Mouse (Mus musculus) intestine, embryonic 16.5 days (tissue): ENCODE data around the gene Dusp6. TPM values are rescaled to one million over a fixed set of nuclear protein-coding genes. Genes with fewer than 3 reads are reported as not detected.

ENCODE experiments used
- ATAC-seq: fragments of 200-750 bp; cut with Nextera tagmentation; 2 replicates; pipeline ENCODE4 v1.8.0; 2017; ENCODE audit warnings: moderate TSS enrichment, moderate library complexity
- H3K27ac ChIP-seq: fragments of 300-500 bp; sonication (generic); 2 replicates; pipeline ENCODE4 v1.5.1; 2014; ENCODE audit warnings: mild to moderate bottlenecking, low read length
- H3K27me3 ChIP-seq: fragments of 300-500 bp; sonication (generic); replicated peaks from 2 replicates; pipeline ENCODE4 v1.6.1; 2014; ENCODE audit warnings: low read length, control low read depth, mixed read lengths; ENCODE audit not compliant: control insufficient read depth, insufficient read depth
- H3K36me3 ChIP-seq: fragments of 300-500 bp; sonication (generic); 2 replicates; pipeline ENCODE4 v1.6.1; 2014; ENCODE audit warnings: low read length, control low read depth; ENCODE audit not compliant: control insufficient read depth, insufficient read depth
- H3K4me1 ChIP-seq: fragments of 300-500 bp; sonication (generic); 2 replicates; pipeline ENCODE4 v1.6.1; 2014; ENCODE audit warnings: low read length, control low read depth, mixed read lengths; ENCODE audit not compliant: control insufficient read depth, insufficient read depth
- H3K4me2 ChIP-seq: fragments of 300-500 bp; sonication (generic); 2 replicates; pipeline ENCODE4 v1.6.1; 2014; ENCODE audit warnings: low read depth, low read length, control low read depth
- H3K4me3 ChIP-seq: fragments of 300-500 bp; sonication (generic); 2 replicates; pipeline ENCODE4 v1.5.1; 2014; ENCODE audit warnings: mild to moderate bottlenecking, low read length
- H3K9ac ChIP-seq: fragments of 300-500 bp; sonication (generic); 2 replicates; pipeline ENCODE4 v1.6.1; 2014; ENCODE audit warnings: low read depth, low read length
- H3K9me3 ChIP-seq: fragments of 300-500 bp; sonication (generic); 2 replicates; pipeline ENCODE4 v1.6.1; 2016; ENCODE audit warnings: low read length, control low read depth; ENCODE audit not compliant: control insufficient read depth
- WGBS: fragments of 180-500 bp; shearing (Covaris S2); extraction: QIAGEN DNeasy Blood & Tissue Kit; methylation state at CpG from one replicate; pipeline ENCODE4 v1.1.7; 2014; 5-methylcytosine and 5-hydroxymethylcytosine counted together
- polyA plus RNA-seq: library from polyadenylated mRNA; unstranded; fragments of >200 nt; fragmentation: Nextera tagmentation; extraction: Ambion mirVana; gene quantifications from 2 replicates; pipeline ENCODE4 v1.2.1, GENCODE M21; 2015

Gene Dusp6
- polyA plus RNA-seq, 1 experiment from 2014 or later = 37.2 TPM

DNA sequence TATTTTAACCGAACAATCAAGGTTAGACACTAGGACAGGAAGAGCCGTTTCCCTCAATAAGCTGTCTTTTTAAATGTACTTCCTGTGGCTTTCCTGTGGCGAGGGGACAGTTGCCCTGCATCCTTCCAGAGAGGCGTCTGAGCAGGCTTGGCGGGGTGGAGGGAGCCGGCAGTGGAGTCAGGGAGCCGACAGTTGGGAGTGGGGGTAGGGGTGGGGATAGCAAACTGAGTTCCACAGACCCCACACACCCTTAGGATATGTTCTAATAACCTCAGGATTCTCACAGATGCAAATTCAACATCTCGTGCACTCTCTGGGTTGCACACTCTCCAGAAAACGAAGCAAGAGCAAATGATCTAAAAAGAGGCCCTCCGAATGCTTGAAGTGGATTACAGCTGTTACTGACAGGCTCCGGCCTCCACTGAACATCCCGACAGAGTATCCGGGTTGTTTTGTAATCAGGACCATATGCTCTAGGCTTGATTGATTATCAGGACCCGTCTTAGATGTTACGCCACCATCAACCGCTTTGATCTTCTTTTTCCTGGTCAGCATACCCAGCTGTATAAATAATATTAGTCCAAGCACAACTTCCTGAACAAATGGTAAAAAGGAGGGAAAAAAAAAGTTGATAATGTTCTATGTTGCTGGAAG is 33.9 kb upstream of the Dusp6 start:
- Histone ChIP-seq H3K27me3 (no peaks in the 10 kb centered on the region), H3K36me3 (no peaks in the 10 kb centered on the region), H3K4me1 (peaks cover 19% of the 10 kb centered on the region), H3K9me3 (no peaks in the 10 kb centered on the region), H3K9ac (no peak overlapping the region), H3K27ac (peak overlapping the region; percentile 35; the same call in 1 of the 2 replicates), H3K4me3 (no peak overlapping the region), H3K4me2 (0 out of 2 replicates have a peak overlapping the region, but pooled peaks have one; percentile 20)
- 23% methylated on average over 16 of the region's 16 CpGs for WGBS
- ATAC-seq = peak; percentile 32; the same call in 1 of the 2 replicates

DNA sequence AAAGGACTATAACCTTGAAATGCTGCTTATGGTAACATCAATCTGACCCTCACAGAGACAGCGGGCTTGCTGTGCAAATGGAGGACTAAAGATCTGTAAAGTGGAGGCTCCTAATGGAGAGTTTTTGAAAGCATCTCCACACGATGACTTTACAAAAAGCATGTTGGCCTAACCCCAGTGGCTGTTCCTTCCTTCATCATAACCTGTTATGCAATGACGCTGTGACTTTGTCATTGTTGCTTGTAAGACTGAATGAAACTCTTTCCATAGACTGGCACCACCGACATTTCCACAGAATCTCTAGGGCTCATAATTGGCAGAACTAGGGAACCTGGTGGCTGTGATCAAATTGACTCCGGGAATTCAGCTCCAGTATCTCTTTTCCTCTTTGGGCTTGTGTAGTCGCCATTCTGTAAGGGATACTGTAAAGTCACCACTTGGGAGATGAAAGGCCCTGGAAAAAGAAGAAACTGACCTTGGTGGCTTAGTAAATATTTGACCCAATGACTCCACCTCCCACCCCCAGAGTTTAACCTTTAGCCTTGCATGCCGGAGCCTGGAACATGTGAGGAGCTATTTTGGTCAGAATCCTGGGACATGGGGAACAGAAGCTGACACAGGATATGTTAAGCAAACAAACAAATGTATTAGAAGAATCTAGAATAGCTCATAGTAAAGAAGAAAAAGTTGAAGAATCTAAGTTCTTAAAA is 30.4 kb upstream of the Dusp6 start:
- peak; percentile 33; the same call in 1 of the 2 replicates for ATAC-seq
- Histone ChIP-seq H3K4me1 (peaks cover 17% of the 10 kb centered on the region), H3K36me3 (no peaks in the 10 kb centered on the region), H3K4me3 (no peak overlapping the region), H3K9ac (no peak overlapping the region), H3K27ac (peak overlapping the region; percentile 19; the same call in 1 of the 2 replicates), H3K9me3 (no peaks in the 10 kb centered on the region), H3K4me2 (no peak overlapping the region), H3K27me3 (no peaks in the 10 kb centered on the region)
- 63% methylated on average over 7 of the region's 7 CpGs for WGBS

DNA sequence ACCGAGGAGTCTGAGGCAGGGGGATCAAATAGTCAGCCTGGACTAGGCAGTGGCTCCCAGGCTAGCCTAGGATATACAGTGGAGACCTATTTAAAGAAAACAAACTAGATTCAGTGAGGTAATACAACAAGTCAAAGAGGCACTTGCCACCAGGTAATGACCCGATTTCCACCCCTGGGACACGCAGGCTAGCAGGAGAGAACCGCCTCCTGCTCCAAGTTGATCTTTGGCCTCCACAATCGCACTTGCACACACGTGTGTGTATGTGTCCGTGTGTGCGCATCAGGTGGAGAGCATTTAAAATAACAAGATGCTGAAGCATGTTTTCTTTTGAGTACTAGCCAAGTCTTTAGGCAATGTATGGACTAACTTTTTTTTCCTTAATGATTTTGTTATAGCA is 28.7 kb upstream of the Dusp6 start:
- no peak for ATAC-seq

DNA sequence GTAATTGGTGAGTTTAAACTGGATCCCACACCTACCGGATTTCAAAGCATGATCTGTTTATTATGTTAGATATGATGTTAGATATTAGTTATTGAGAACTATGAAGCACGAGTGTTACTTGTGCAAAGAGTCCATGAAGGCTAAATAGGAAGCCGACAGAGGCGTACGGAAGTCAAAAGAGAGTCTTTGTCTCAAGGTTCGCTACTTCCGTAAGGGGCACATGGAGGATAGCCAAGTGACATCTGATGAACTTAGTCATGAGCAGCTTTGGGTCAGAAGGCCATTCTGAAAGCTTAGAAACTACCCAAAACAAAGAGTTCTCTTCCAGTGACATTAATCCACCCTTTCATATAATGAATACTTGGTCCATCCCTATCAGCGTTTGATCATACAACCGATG is 27.9 kb upstream of the Dusp6 start:
- WGBS = 91% methylated on average over 9 of the region's 9 CpGs

More for the DNA sequence above, 28.7 kb upstream of the Dusp6 start:
- Histone ChIP-seq H3K4me1 (0 out of 2 replicates have a peak, but pooled peaks cover 3% of the 10 kb centered on the region), H3K27ac (no peak overlapping the region), H3K36me3 (no peaks in the 10 kb centered on the region), H3K9ac (no peak overlapping the region), H3K4me2 (no peak overlapping the region), H3K27me3 (no peaks in the 10 kb centered on the region), H3K4me3 (no peak overlapping the region), H3K9me3 (no peaks in the 10 kb centered on the region)
- 84% methylated on average over 8 of the region's 8 CpGs for WGBS

DNA sequence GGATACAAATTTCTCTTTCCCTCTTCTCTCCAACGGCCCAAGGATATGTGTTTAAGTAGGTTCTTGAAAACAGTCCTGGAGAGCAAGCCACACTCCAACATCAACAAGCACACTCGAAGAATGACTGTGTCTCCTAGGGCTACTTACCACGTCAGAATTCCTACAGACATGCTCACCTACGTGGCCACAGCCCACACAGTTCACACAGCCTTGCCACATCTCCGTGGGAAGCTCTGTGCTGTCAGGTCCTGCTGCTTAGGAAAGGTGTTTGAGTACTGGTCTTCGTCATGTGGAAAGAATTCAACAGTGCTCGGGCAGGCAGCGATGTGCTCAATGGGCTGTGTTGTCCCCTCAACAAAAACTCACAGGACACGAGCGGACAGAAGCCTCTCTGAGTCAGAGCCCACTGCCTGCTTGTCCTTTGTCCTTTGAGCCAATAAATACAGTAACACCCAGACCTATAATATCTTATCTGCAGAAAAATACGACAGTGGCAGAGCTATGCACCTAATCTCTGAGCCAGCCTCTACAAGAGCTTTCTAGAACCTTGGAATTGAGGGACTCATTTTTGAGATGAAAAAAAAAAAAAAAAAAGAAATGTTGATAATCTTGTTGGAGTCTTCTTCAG is 25.7 kb upstream of the Dusp6 start:
- peak overlapping the region; percentile 14; the same call in 1 of the 2 replicates for H3K27ac ChIP-seq
- no peak overlapping the region for H3K4me3 ChIP-seq
- peaks cover 9% of the 10 kb centered on the region for H3K4me1 ChIP-seq
- H3K9ac ChIP-seq = no peak overlapping the region
- H3K27me3 ChIP-seq = no peaks in the 10 kb centered on the region
- 57% methylated on average over 11 of the region's 11 CpGs for WGBS
- peak; percentile 76 for ATAC-seq
- no peaks in the 10 kb centered on the region for H3K36me3 ChIP-seq
- peak overlapping the region; percentile 28; the same call in 1 of the 2 replicates for H3K4me2 ChIP-seq
- no peaks in the 10 kb centered on the region for H3K9me3 ChIP-seq

More for the DNA sequence above, 27.9 kb upstream of the Dusp6 start:
- no peak for ATAC-seq
- Histone ChIP-seq H3K36me3 (no peaks in the 10 kb centered on the region), H3K4me3 (no peak overlapping the region), H3K9ac (no peak overlapping the region), H3K27ac (no peak overlapping the region), H3K4me2 (no peak overlapping the region), H3K4me1 (no peaks in the 10 kb centered on the region), H3K27me3 (no peaks in the 10 kb centered on the region), H3K9me3 (no peaks in the 10 kb centered on the region)

DNA sequence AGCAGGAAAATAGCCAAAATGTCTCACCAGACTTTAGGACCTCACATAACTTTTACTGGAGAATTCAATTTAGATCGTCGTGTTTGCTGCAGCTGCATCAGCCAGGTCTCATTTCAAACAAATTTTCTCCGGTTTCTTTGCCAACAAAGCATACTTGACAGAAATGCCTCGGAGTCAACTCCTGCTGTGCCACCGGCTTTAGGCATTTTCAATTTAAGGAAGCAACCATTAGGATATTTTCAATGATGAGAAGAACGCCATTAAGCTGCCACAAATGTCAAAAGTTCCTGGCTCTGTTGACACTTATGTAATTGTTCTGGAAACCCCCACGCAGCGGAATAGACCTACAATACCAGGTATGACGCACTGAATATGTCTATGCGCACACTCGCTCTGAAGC is 24.5 kb upstream of the Dusp6 start:
- Histone ChIP-seq H3K9ac (no peak overlapping the region), H3K36me3 (no peaks in the 10 kb centered on the region), H3K27me3 (no peaks in the 10 kb centered on the region), H3K4me1 (peaks cover 11% of the 10 kb centered on the region), H3K4me2 (no peak overlapping the region), H3K9me3 (no peaks in the 10 kb centered on the region), H3K4me3 (no peak overlapping the region), H3K27ac (no peak overlapping the region)
- 85% methylated on average over 11 of the region's 11 CpGs for WGBS
- ATAC-seq = no peak

DNA sequence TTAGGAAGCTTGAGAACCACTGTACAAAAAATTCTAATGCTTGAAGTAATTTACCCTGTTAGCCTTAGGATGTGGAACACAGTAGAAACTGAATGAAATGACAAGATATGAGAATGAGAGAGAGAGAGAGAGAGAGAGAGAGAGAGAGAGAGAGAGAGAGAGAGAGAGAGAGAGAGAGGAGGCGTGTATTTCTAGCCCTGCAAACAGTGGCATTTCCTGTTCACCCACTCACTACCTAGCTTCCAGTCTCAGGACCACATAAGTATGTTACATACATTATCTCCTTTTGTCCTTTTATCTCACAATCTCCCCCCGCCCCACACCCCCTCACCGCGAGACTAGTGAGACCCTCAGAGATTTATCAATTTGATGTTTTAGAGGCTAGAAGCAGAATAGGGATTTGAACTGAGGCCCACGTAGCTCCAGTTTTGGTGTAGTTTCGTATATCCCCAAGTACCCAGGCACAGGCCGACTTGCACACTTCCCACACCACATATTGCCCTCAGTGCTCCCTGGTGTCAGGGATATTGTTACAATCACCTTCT is 21.7 kb upstream of the Dusp6 start:
- Histone ChIP-seq H3K4me1 (peaks cover 16% of the 10 kb centered on the region), H3K4me2 (no peak overlapping the region), H3K27ac (peak overlapping the region; percentile 44; the same call in 1 of the 2 replicates), H3K36me3 (no peaks in the 10 kb centered on the region), H3K4me3 (no peak overlapping the region), H3K9me3 (no peaks in the 10 kb centered on the region), H3K9ac (no peak overlapping the region), H3K27me3 (no peaks in the 10 kb centered on the region)
- no peak for ATAC-seq
- WGBS = 80% methylated on average over 7 of the region's 7 CpGs

DNA sequence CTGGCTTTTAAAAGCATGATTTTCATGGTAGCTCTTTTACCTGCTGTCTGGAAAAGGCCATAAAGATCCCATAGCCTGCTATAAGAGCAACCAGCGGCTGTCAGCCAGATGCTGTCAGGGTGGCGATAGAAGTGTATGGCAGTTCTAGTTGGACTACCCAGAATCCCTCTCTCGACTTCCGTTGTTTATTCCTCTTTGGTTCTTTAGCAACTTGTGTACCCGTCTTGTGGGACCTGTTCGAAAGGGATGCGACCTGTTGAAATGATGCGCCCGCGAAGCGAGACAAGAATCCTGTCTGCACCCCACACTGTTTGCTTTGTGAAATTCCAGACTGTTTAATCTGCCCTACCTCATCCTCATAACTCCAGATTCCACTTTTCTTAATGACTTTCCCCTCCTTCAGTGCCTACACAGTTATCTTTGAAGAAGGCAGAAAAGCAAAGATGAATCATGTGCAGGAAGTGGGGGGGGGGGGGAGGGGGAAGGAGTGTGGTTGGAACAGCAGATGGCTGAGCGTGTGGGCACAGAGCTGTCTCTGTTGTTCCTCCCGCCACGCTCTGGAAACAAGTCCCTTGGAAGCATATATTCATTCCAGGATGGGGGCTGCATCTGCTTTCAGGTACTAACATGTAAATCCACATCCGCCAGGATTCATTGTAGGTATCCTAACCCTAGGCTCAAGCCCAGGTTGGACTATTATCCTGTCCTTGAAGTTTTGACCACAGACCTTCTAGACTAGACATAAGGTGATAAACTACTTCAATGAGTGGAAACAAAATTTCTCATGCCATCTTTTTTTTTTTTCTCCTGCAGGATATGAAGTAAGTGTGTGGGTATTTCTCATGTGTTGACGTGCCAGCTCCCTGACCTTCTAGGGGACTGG is 21.0 kb upstream of the Dusp6 start:
- H3K4me3 ChIP-seq = no peak overlapping the region
- no peaks in the 10 kb centered on the region for H3K27me3 ChIP-seq
- no peaks in the 10 kb centered on the region for H3K9me3 ChIP-seq
- WGBS = 32% methylated on average over 16 of the region's 16 CpGs
- H3K9ac ChIP-seq = no peak overlapping the region
- no peak for ATAC-seq
- peak overlapping the region; percentile 5 for H3K4me2 ChIP-seq
- no peaks in the 10 kb centered on the region for H3K36me3 ChIP-seq
- peaks cover 16% of the 10 kb centered on the region for H3K4me1 ChIP-seq
- peak overlapping the region; percentile 44; the same call in 1 of the 2 replicates for H3K27ac ChIP-seq
